Mouse (Mus musculus): ENCODE measurements around the gene Mpdu1. TPM values are rescaled to one million over a fixed set of nuclear protein-coding genes. Genes with fewer than 3 reads are reported as not detected.

Mpdu1 gene
- polyA plus RNA-seq (2012; rRNA removed): 117 and 155 TPM in 2 replicates
- polyA plus RNA-seq (2014; fragmentation: Nextera tagmentation; extraction: Ambion mirVana): 28.9 and 30.8 TPM in 2 replicates

DNA sequence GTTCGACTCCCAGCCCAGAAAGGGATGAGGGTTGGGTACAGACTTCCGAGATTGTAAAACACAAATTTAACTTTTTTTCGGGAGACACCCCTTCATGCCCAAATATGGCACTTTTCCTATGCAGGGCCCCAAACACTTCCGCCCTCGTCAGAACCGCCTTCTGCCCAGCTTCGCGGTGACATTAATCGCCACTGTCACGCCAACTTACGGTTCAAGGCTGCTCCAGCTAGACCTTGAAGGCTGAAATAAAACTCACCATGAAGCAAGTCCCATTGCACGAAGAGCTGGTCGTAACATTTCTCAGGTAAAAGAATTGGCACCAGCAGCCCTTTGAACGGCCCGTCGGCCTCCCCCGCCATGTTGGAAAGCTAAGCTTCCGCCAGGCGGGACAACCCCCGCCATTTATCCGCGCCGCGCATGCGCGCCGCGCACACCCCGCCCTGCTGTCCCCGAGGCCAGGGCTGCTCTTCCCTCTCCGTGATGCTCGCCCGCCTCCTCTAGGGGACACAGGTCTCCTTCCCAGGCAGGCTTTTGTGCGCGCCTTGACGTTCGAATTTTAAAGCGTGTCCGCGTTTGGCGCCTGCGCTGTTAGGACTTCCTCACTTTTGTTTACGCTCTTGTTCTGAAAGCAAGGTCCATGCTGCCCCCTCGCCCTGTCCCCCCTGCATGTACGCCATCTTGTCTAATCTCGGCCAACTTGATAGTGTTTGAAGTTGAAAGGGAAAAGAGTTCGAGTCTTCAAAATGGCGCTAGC is at the start of gene Mpdu1:
Gene Mpdu1 (minus strand): TSS at position 430 of the 754 bp plus-strand sequence.
- WGBS: under 1% methylated on average over 48 of the region's 48 CpGs
- H3K9ac ChIP-seq (ENCODE audit: low read depth, low read length, severe bottlenecking): peak within 1 kb of the TSS; percentile 64
- peak within 1 kb of the TSS; percentile 54 for H3K4me3 ChIP-seq (replicated peaks; ENCODE audit: low read length)
- no peaks in the 10 kb centered on the region for H3K9me3 ChIP-seq (ENCODE audit: control insufficient read depth, low read length)
- peak within 1 kb of the TSS; percentile 93 for H3K27ac ChIP-seq (replicated peaks; ENCODE audit: low read depth, low read length)
- TF ChIP-seq POLR2A (IDR thresholded peaks at IDR 0.05; ENCODE audit: borderline replicate concordance, extremely low read depth, insufficient read depth, insufficient read length): peak; percentile 90; the same call in 1 of the 2 replicates
- peak; percentile 92 for ATAC-seq (ENCODE audit: low FRiP score, low read depth)
- peaks cover 64% of the 10 kb centered on the region for H3K36me3 ChIP-seq (ENCODE audit: control insufficient read depth, insufficient read depth, low read length)
- H3K4me1 ChIP-seq (ENCODE audit: control insufficient read depth, insufficient read depth, low read length): peaks cover 10% of the 10 kb centered on the region
- H3K27me3 ChIP-seq (ENCODE audit: control insufficient read depth, insufficient read depth, low read length): no peaks in the 10 kb centered on the region
- H3K4me2 ChIP-seq (replicated peaks; ENCODE audit: low read depth, low read length, severe bottlenecking): peak within 1 kb of the TSS; percentile 52
- DNase-seq (ENCODE audit: low spot score): peak; percentile 94

GRCm38 (mm10) chr11:69711082-69711481 is 48.6 kb upstream of the Mpdu1 start:
- H3K4me3 ChIP-seq (replicated peaks; ENCODE audit: low read length): no peak overlapping the region
- WGBS: 88% methylated on average over 2 of the region's 2 CpGs
- no peak for ATAC-seq (ENCODE audit: low FRiP score, low read depth)
- TF ChIP-seq POLR2A (IDR thresholded peaks at IDR 0.05; ENCODE audit: borderline replicate concordance, extremely low read depth, insufficient read depth, insufficient read length): no peak
- H3K36me3 ChIP-seq (ENCODE audit: control insufficient read depth, insufficient read depth, low read length): no peaks in the 10 kb centered on the region
- H3K4me1 ChIP-seq (ENCODE audit: control insufficient read depth, insufficient read depth, low read length): peaks cover 3% of the 10 kb centered on the region; the same call in 1 of the 2 replicates
- H3K27me3 ChIP-seq (ENCODE audit: control insufficient read depth, insufficient read depth, low read length): no peaks in the 10 kb centered on the region
- H3K9me3 ChIP-seq (ENCODE audit: control insufficient read depth, low read length): no peaks in the 10 kb centered on the region
- H3K4me2 ChIP-seq (replicated peaks; ENCODE audit: low read depth, low read length, severe bottlenecking): no peak overlapping the region
- no peak for DNase-seq (ENCODE audit: low spot score)
- H3K9ac ChIP-seq (ENCODE audit: low read depth, low read length, severe bottlenecking): no peak overlapping the region
- no peak overlapping the region for H3K27ac ChIP-seq (replicated peaks; ENCODE audit: low read depth, low read length)

- 80% methylated on average over 3 of the region's 3 CpGs for WGBS
- H3K9me3 ChIP-seq (ENCODE audit: control insufficient read depth, low read length): no peaks in the 10 kb centered on the region
Measured at GRCm38 (mm10) chr11:69710470-69710869, 48.0 kb upstream of the Mpdu1 start.

GRCm38 (mm10) chr11:69709554-69710446 is 47.4 kb upstream of the Mpdu1 start:
- no peak for DNase-seq (ENCODE audit: low spot score)
- Histone ChIP-seq H3K4me3 (replicated peaks; ENCODE audit: low read length) (no peak overlapping the region), H3K4me2 (replicated peaks; ENCODE audit: low read depth, low read length, severe bottlenecking) (no peak overlapping the region), H3K27me3 (ENCODE audit: control insufficient read depth, insufficient read depth, low read length) (no peaks in the 10 kb centered on the region), H3K4me1 (ENCODE audit: control insufficient read depth, insufficient read depth, low read length) (no peaks in the 10 kb centered on the region; the same call in 1 of the 2 replicates), H3K9ac (ENCODE audit: low read depth, low read length, severe bottlenecking) (0 out of 2 replicates have a peak overlapping the region, but pooled peaks have one; percentile 18), H3K9me3 (ENCODE audit: control insufficient read depth, low read length) (no peaks in the 10 kb centered on the region), H3K27ac (replicated peaks; ENCODE audit: low read depth, low read length) (0 out of 2 replicates have a peak overlapping the region, but pooled peaks have one; percentile 30), H3K36me3 (ENCODE audit: control insufficient read depth, insufficient read depth, low read length) (no peaks in the 10 kb centered on the region)
- ATAC-seq (ENCODE audit: low FRiP score, low read depth): no peak
- TF ChIP-seq POLR2A (IDR thresholded peaks at IDR 0.05; ENCODE audit: borderline replicate concordance, extremely low read depth, insufficient read depth, insufficient read length): no peak
- 51% methylated on average over 11 of the region's 11 CpGs for WGBS

More at GRCm38 (mm10) chr11:69710470-69710869, 48.0 kb upstream of the Mpdu1 start:
- Histone ChIP-seq H3K4me1 (ENCODE audit: control insufficient read depth, insufficient read depth, low read length) (no peaks in the 10 kb centered on the region; the same call in 1 of the 2 replicates), H3K36me3 (ENCODE audit: control insufficient read depth, insufficient read depth, low read length) (no peaks in the 10 kb centered on the region), H3K9ac (ENCODE audit: low read depth, low read length, severe bottlenecking) (no peak overlapping the region), H3K4me2 (replicated peaks; ENCODE audit: low read depth, low read length, severe bottlenecking) (no peak overlapping the region), H3K27ac (replicated peaks; ENCODE audit: low read depth, low read length) (no peak overlapping the region), H3K4me3 (replicated peaks; ENCODE audit: low read length) (no peak overlapping the region), H3K27me3 (ENCODE audit: control insufficient read depth, insufficient read depth, low read length) (no peaks in the 10 kb centered on the region)
- DNase-seq (ENCODE audit: low spot score) (no peak), ATAC-seq (ENCODE audit: low FRiP score, low read depth) (no peak)
- no peak for TF ChIP-seq POLR2A (IDR thresholded peaks at IDR 0.05; ENCODE audit: borderline replicate concordance, extremely low read depth, insufficient read depth, insufficient read length)
